Mouse (Mus musculus): Measurements from ENCODE around the gene Gm5269. TPM values are rescaled to one million over a fixed set of nuclear protein-coding genes. Genes with fewer than 3 reads are reported as not detected.

The Gm5269 gene
- polyA plus RNA-seq, 1 experiment: not detected

Other genes starting within 250 kb of the Gm5269 start
- 24.3 and 32.0 TPM in 2 replicates for gene Wdr75, start 95.1 kb downstream of the Gm5269 start, polyA plus RNA-seq (2012; rRNA removed)
- gene Slc40a1, start 36.2 kb upstream of the Gm5269 start, polyA plus RNA-seq (2012; rRNA removed): 4.3 and 17.9 TPM in 2 replicates
- gene Dnah7b, start 176.0 kb upstream of the Gm5269 start, polyA plus RNA-seq (2012; rRNA removed): 0.10 and 0.12 TPM in 2 replicates